Mouse (Mus musculus) embryo, embryonic 10.5 days (tissue): Measurements from ENCODE around the gene Ncbp3.

Source experiments
- DNase-seq: peaks from one replicate; pipeline ENCODE4 v3.0.0-alpha.2; 2015; ENCODE audit warnings: low spot score

Gene Ncbp3

GRCm38 (mm10) chr11:73030821-73031498 is 16.6 kb upstream of the Ncbp3 start:
- DNase-seq = peak; percentile 94

- no peak for DNase-seq
These were observed 16.0 kb upstream of the Ncbp3 start for GRCm38 (mm10) chr11:73031536-73031935.

GRCm38 (mm10) chr11:73036077-73036476 is 11.5 kb upstream of the Ncbp3 start:
- DNase-seq = no peak

- no peak for DNase-seq
These were observed 10.7 kb upstream of the Ncbp3 start for GRCm38 (mm10) chr11:73036889-73037288.

- DNase-seq = no peak
These were observed 9.9 kb upstream of the Ncbp3 start for GRCm38 (mm10) chr11:73037691-73038090.

- peak; percentile 85 for DNase-seq
These were observed 8.3 kb upstream of the Ncbp3 start for GRCm38 (mm10) chr11:73039102-73039799.

- no peak for DNase-seq
These were observed 3.3 kb upstream of the Ncbp3 start for GRCm38 (mm10) chr11:73044229-73044755.

- DNase-seq = no peak
These were observed 2.8 kb upstream of the Ncbp3 start for GRCm38 (mm10) chr11:73044789-73045188.

GRCm38 (mm10) chr11:73048030-73048876 is 670 bp downstream of the Ncbp3 start:
- peak; percentile 64 for DNase-seq

GRCm38 (mm10) chr11:73049335-73049734 is 1.8 kb downstream of the Ncbp3 start:
- DNase-seq = peak; percentile 94

GRCm38 (mm10) chr11:73052795-73053194 is 5.2 kb downstream of the Ncbp3 start:
- DNase-seq = no peak

- no peak for DNase-seq
These were observed 10.1 kb downstream of the Ncbp3 start for GRCm38 (mm10) chr11:73057701-73058100.

GRCm38 (mm10) chr11:73059630-73060029 is 12.0 kb downstream of the Ncbp3 start:
- DNase-seq = no peak

GRCm38 (mm10) chr11:73061413-73061812 is 13.8 kb downstream of the Ncbp3 start:
- DNase-seq = no peak

GRCm38 (mm10) chr11:73071839-73072238 is 24.3 kb downstream of the Ncbp3 start:
- peak; percentile 46 for DNase-seq

- DNase-seq = no peak
These were observed 28.7 kb downstream of the Ncbp3 start for GRCm38 (mm10) chr11:73076295-73076694.

GRCm38 (mm10) chr11:73076733-73077132 is 29.1 kb downstream of the Ncbp3 start:
- no peak for DNase-seq

- DNase-seq = no peak
These were observed 29.7 kb downstream of the Ncbp3 start for GRCm38 (mm10) chr11:73077211-73077720.

- DNase-seq = no peak
These were observed 31.0 kb downstream of the Ncbp3 start for GRCm38 (mm10) chr11:73078615-73079014.

GRCm38 (mm10) chr11:73080306-73080705 is 32.7 kb downstream of the Ncbp3 start:
- no peak for DNase-seq

- peak; percentile 23 for DNase-seq
These were observed 36.7 kb downstream of the Ncbp3 start for GRCm38 (mm10) chr11:73084303-73084702.

- DNase-seq = no peak
These were observed 37.2 kb downstream of the Ncbp3 start for GRCm38 (mm10) chr11:73084804-73085231.
